Mouse (Mus musculus) megakaryocyte, embryonic 14.5 days (primary cell): Measurements from ENCODE around the gene Dnajc13.

ENCODE experiments used
- FLI1 ChIP-seq: IDR thresholded peaks from 2 replicates; pipeline ENCODE4 v1.6.1; 2012; ENCODE audit warnings: low read length, inconsistent platforms, mixed read lengths
- GATA1 ChIP-seq: IDR thresholded peaks from 3 replicates; pipeline ENCODE4 v1.6.1; 2012; ENCODE audit warnings: mixed read lengths, low read length, inconsistent platforms, borderline replicate concordance

DNA sequence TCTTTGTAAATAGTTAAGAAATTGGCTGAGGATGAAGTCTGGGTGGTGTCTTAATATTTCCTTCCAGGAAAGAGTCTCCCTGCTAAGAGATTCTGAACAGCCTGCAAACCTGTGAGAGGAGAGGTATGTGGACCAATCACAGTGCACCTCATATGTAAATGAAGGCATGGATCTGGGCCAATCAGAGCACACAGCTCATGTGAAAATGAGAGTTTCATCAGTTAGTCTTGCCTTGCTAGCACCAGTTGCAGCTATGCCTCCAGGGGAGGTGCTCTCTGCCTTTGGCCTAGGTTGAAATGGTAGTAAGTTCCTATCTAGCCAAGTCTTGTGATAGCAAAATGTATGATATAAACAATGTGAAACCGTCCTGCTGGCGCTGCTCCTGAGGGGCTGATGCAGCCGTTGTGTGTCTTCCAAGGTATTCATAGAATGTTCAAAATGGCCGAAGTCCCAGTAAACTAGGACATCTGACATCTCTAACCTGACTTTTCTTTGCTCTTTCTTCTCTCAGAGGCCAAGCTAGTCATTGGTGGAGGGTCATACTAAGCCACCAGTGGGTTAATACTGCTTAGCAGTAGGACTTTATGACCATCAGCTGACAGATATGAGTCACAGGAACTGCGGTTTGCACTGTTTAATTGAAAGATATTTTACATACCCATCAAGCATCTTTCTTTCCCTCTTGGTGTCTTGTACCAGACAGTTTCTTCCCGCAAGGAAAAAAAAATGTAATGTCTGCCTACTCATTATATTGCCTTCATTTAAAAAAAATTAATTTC is 42.8 kb upstream of the Dnajc13 start:
- TF ChIP-seq GATA1 (no peak), FLI1 (no peak)
